Mouse (Mus musculus) CH12.LX (cell line): Measurements from ENCODE around the gene Galm. TPM values are rescaled to one million over a fixed set of nuclear protein-coding genes. Genes with fewer than 3 reads are reported as not detected.

Source experiments
- DNase-seq: peaks from one replicate; pipeline ENCODE4 v3.0.0-alpha.2; 2013; ENCODE audit errors: extremely low read depth
- H3K27ac ChIP-seq: 2 replicates; pipeline ENCODE4 v1.5.1; 2012; ENCODE audit warnings: low read depth, mild to moderate bottlenecking, control low read depth, moderate library complexity; ENCODE audit not compliant: insufficient read depth
- H3K27me3 ChIP-seq: replicated peaks from 2 replicates; pipeline ENCODE3; 2012; ENCODE audit warnings: inconsistent platforms
- H3K36me3 ChIP-seq, 2 experiments: replicated peaks in 1 of 2; 2 replicates each; pipeline versions ENCODE3 to v1.6.1; 2012; ENCODE audit warnings: inconsistent platforms in 1 of 2, low read length in 1 of 2, mild to moderate bottlenecking in 1 of 2, mixed read lengths in 1 of 2, moderate library complexity in 1 of 2; ENCODE audit not compliant: control insufficient read depth in 1 of 2, insufficient read depth in 1 of 2
- H3K4me1 ChIP-seq, 2 experiments: 2 replicates each; pipeline ENCODE4 v1.6.1; 2012; ENCODE audit warnings: inconsistent platforms in 1 of 2, moderate library complexity in 1 of 2; ENCODE audit not compliant: insufficient read depth in 2 of 2, control insufficient read depth in 1 of 2
- H3K4me2 ChIP-seq: 2 replicates; pipeline ENCODE4 v1.6.1; 2012; ENCODE audit warnings: low read depth, mild to moderate bottlenecking, control low read depth; ENCODE audit not compliant: poor library complexity, insufficient read depth, severe bottlenecking
- H3K4me3 ChIP-seq, 3 experiments: fragments of 150-350 bp in 1 of 3; sonication (generic) in 1 of 3; replicated peaks in 1 of 3; 2 replicates each; pipeline versions ENCODE3 to v1.5.1; 2011 to 2012; ENCODE audit warnings: low read depth in 2 of 3, low read length in 2 of 3, mild to moderate bottlenecking in 2 of 3, moderate library complexity in 2 of 3, control low read depth in 1 of 3, improper control_type of control experiment in 1 of 3, inconsistent platforms in 1 of 3, mixed read lengths in 1 of 3; ENCODE audit not compliant: poor library complexity in 1 of 3
- H3K79me2 ChIP-seq: replicated peaks from 2 replicates; pipeline ENCODE4 v1.6.1; 2012; ENCODE audit warnings: mild to moderate bottlenecking, moderate library complexity; ENCODE audit not compliant: control insufficient read depth, poor library complexity, insufficient read depth, severe bottlenecking; ENCODE audit errors: extremely low read depth
- H3K9ac ChIP-seq: 2 replicates; pipeline ENCODE4 v1.6.1; 2012; ENCODE audit warnings: low read depth, mild to moderate bottlenecking, control low read depth, moderate library complexity; ENCODE audit not compliant: insufficient read depth
- H3K9me3 ChIP-seq: replicated peaks from 2 replicates; pipeline ENCODE3; 2012; ENCODE audit warnings: low read length, inconsistent platforms, mixed read lengths
- CHD2 ChIP-seq: IDR thresholded peaks from 2 replicates; pipeline ENCODE4 v1.6.1; 2011; ENCODE audit warnings: low read length, improper control_type of control experiment
- CTCF ChIP-seq, 2 experiments: IDR thresholded peaks in 1 of 2; conservative IDR thresholded peaks in 1 of 2; 2 replicates each; pipeline ENCODE4 v1.5.1; 2011 to 2012; ENCODE audit warnings: low read depth in 2 of 2, low read length in 2 of 2, improper control_type of control experiment in 1 of 2, inconsistent platforms in 1 of 2, mild to moderate bottlenecking in 1 of 2, moderate library complexity in 1 of 2
- ELF1 ChIP-seq: IDR thresholded peaks from 2 replicates; pipeline ENCODE4 v1.6.1; 2014; ENCODE audit warnings: low read depth, mild to moderate bottlenecking, inconsistent platforms, low read length, improper control_type of control experiment
- EP300 ChIP-seq: IDR thresholded peaks from 2 replicates; pipeline ENCODE4 v1.6.1; 2011; ENCODE audit warnings: low read length, improper control_type of control experiment
- ETS1 ChIP-seq: conservative IDR thresholded peaks from 2 replicates; pipeline ENCODE4 v1.6.1; 2012; ENCODE audit warnings: low read depth, mild to moderate bottlenecking, inconsistent platforms, low read length, improper control_type of control experiment, moderate library complexity
- GABPA ChIP-seq: IDR thresholded peaks from 2 replicates; pipeline ENCODE4 v1.6.1; 2012; ENCODE audit warnings: low read depth, low read length, improper control_type of control experiment, inconsistent platforms; ENCODE audit not compliant: insufficient replicate concordance
- HCFC1 ChIP-seq: IDR thresholded peaks from 2 replicates; pipeline ENCODE4 v1.6.1; 2012; ENCODE audit warnings: low read depth, mild to moderate bottlenecking, inconsistent platforms, low read length, improper control_type of control experiment
- IRF4 ChIP-seq: IDR thresholded peaks from 2 replicates; pipeline ENCODE4 v1.6.1; 2014; ENCODE audit warnings: low read depth, mild to moderate bottlenecking, inconsistent platforms, low read length, improper control_type of control experiment
- JUN ChIP-seq: IDR thresholded peaks from 2 replicates; pipeline ENCODE4 v1.6.1; 2011; ENCODE audit warnings: low read depth, mild to moderate bottlenecking, low read length, improper control_type of control experiment, moderate library complexity; ENCODE audit not compliant: insufficient read depth
- JUND ChIP-seq: conservative IDR thresholded peaks from 2 replicates; pipeline ENCODE4 v1.6.1; 2011; ENCODE audit warnings: low read depth, low read length, improper control_type of control experiment
- KAT2A ChIP-seq: IDR thresholded peaks from 2 replicates; pipeline ENCODE4 v1.6.1; 2012; ENCODE audit warnings: low read length, improper control_type of control experiment, inconsistent platforms; ENCODE audit not compliant: insufficient replicate concordance
- MAFK ChIP-seq: IDR thresholded peaks from 2 replicates; pipeline ENCODE4 v1.6.1; 2011; ENCODE audit warnings: low read length, improper control_type of control experiment; ENCODE audit not compliant: insufficient replicate concordance
- MEF2A ChIP-seq: IDR thresholded peaks from 2 replicates; pipeline ENCODE4 v1.6.1; 2014; ENCODE audit warnings: low read depth, mild to moderate bottlenecking, inconsistent platforms, low read length, improper control_type of control experiment, borderline replicate concordance
- NELFE ChIP-seq: IDR thresholded peaks from 2 replicates; pipeline ENCODE4 v1.6.1; 2011; ENCODE audit warnings: low read depth, low read length, improper control_type of control experiment
- PAX5 ChIP-seq: IDR thresholded peaks from 2 replicates; pipeline ENCODE4 v1.6.1; 2012; ENCODE audit warnings: low read length, inconsistent platforms, mixed read lengths
- POLR2A ChIP-seq: IDR thresholded peaks from 2 replicates; pipeline ENCODE4 v1.6.1; 2011; ENCODE audit warnings: low read depth, mild to moderate bottlenecking, improper control_type of control experiment, low read length
- RAD21 ChIP-seq: IDR thresholded peaks from 2 replicates; pipeline ENCODE4 v1.6.1; 2011; ENCODE audit warnings: low read depth, mild to moderate bottlenecking, low read length, improper control_type of control experiment, moderate library complexity
- RCOR1 ChIP-seq: conservative IDR thresholded peaks from 2 replicates; pipeline ENCODE4 v1.6.1; 2012; ENCODE audit warnings: low read depth, mild to moderate bottlenecking, inconsistent platforms, low read length, improper control_type of control experiment
- SMC3 ChIP-seq: IDR thresholded peaks from 2 replicates; pipeline ENCODE4 v1.6.1; 2011; ENCODE audit warnings: low read depth, low read length, improper control_type of control experiment
- USF1 ChIP-seq: IDR thresholded peaks from 2 replicates; pipeline ENCODE4 v1.6.1; 2014; ENCODE audit warnings: low read depth, mild to moderate bottlenecking, inconsistent platforms, low read length, improper control_type of control experiment
- USF2 ChIP-seq: conservative IDR thresholded peaks from 2 replicates; pipeline ENCODE4 v1.6.1; 2011; ENCODE audit warnings: low read depth, low read length, improper control_type of control experiment
- ZNF384 ChIP-seq: IDR thresholded peaks from 2 replicates; pipeline ENCODE4 v1.6.1; 2012; ENCODE audit warnings: low read depth, low read length, improper control_type of control experiment, inconsistent platforms
- dilution Hi-C: fragments of 300-500 bp; cut with MboI; formaldehyde crosslinking; loops from 2 replicates; pipeline ENCODE4 v1.14.3; 2020; ENCODE audit warnings: low sequenced_read_pairs; ENCODE audit not compliant: extremely low pct_unique_long_range_greater_than_20kb, extremely low pct_ligation_motif_present
- in situ Hi-C: fragments of 300-500 bp; cut with MboI; formaldehyde crosslinking; loops from 3 replicates; pipeline ENCODE4 v1.14.3; 2019; ENCODE audit warnings: low sequenced_read_pairs, low pct_ligation_motif_present, low pct_unique_long_range_greater_than_20kb, mixed read lengths
- polyA plus RNA-seq: library from polyadenylated mRNA; unstranded; fragments of >175 nt; gene quantifications from 2 replicates; pipeline ENCODE4 v1.2.1, GENCODE M21; 2012; ENCODE audit warnings: low read depth; ENCODE audit not compliant: insufficient read length
- total RNA-seq, 2 experiments: library from RNA; depleted of rRNA; stranded (reverse); fragments of 300-350 nt in 1 of 2; fragments of >200 nt in 1 of 2; gene quantifications; 2 replicates each; pipeline ENCODE4 v1.2.3; 2012 to 2014

Galm gene
- total and polyA plus RNA-seq, 3 experiments = 0.09 TPM; not detected in 2

- Histone ChIP-seq H3K27me3 (no peaks in the 10 kb centered on the region), H3K9ac (no peak overlapping the region), H3K4me2 (no peak overlapping the region), H3K27ac (no peak overlapping the region), H3K9me3 (no peaks in the 10 kb centered on the region), H3K4me3 (no peak overlapping the region), H3K79me2 (no peaks in the 10 kb centered on the region), H3K4me1 (peaks cover 5 to 11% of the 10 kb centered on the region in 2 experiments; a peak in 3 of 4 replicates), H3K36me3 (no peaks in the 10 kb centered on the region)
- no peak for DNase-seq
- dilution Hi-C loops = no loop called here
- in situ Hi-C loops = no loop called here
- TF ChIP-seq JUN (no peak), EP300 (peak; percentile 31; the same call in 1 of the 2 replicates), GABPA (no peak), IRF4 (no peak), RAD21 (no peak), ZNF384 (no peak), USF1 (no peak), CTCF (conservative IDR thresholded peaks at IDR 0.05 in 1 of 2, IDR thresholded peaks at IDR 0.05 in 1 of 2; ENCODE audit: low read depth in 2 of 2, low read length in 2 of 2) (no peak), USF2 (no peak), JUND (0 out of 2 replicates have a peak, but pooled peaks have one; percentile 25), MAFK (no peak), MEF2A (no peak), ETS1 (0 out of 2 replicates have a peak, but pooled peaks have one; percentile 11), SMC3 (no peak), PAX5 (no peak), HCFC1 (no peak), POLR2A (no peak), ELF1 (no peak), CHD2 (no peak)
Observed at GRCm38 (mm10) chr17:80131431-80131766, 4.1 kb downstream of the Galm start.

- Histone ChIP-seq H3K27me3 (no peaks in the 10 kb centered on the region), H3K9me3 (no peaks in the 10 kb centered on the region), H3K4me1 (peaks cover 5 to 11% of the 10 kb centered on the region in 2 experiments; a peak in 3 of 4 replicates), H3K79me2 (no peaks in the 10 kb centered on the region), H3K4me3 (no peak overlapping the region), H3K36me3 (no peaks in the 10 kb centered on the region), H3K27ac (no peak overlapping the region), H3K9ac (no peak overlapping the region), H3K4me2 (no peak overlapping the region)
- no peak for DNase-seq
- TF ChIP-seq RAD21 = no peak
- no peak for TF ChIP-seq NELFE
- TF ChIP-seq KAT2A = no peak
- no peak for TF ChIP-seq RCOR1
- TF ChIP-seq SMC3 = no peak
- in situ Hi-C loops (no loop called here), dilution Hi-C loops (no loop called here)
Observed at GRCm38 (mm10) chr17:80131838-80132237, 4.6 kb downstream of the Galm start.
